Mouse (Mus musculus) 3134 (cell line): ENCODE data around the gene Myef2.
A peak's percentile ranks its signal among the peaks of the same experiment; 100 is the strongest.
"Not testable (repeated sequence)": the region's sequence is repeated elsewhere in the genome, so short reads cannot be mapped to it uniquely, and the experiment has no call there.

Source experiments
- DNase-seq: peaks from one replicate; pipeline ENCODE4 v3.0.0-alpha.2; 2011; ENCODE audit warnings: low spot score; ENCODE audit not compliant: insufficient read length; ENCODE audit errors: extremely low read depth

Gene Myef2

DNA sequence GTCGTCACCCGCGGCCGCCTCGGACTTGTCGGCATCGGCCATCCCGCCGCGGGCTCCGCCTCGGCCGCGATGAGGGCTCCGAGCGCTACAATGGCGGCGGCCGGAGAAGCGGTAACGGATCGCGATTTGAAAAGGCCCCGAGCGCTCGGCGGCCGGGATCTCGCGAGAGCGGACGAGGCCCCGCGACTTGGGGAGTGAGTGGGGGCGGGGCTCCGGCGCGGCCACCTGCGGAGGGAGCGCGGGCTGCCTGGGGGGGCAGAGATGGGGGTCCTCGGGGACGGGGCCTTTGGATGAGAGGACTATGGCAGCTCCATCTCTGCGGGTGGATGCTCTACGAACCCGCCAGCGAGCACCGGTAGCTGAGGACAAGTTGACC, at the start of gene Myef2:
Gene Myef2 (minus strand): TSS at position 185 of the 376 bp plus-strand sequence.
- DNase-seq: peak; percentile 85

GRCm38 (mm10) chr2:125162012-125162470, 38.6 kb upstream of the Myef2 start:
- DNase-seq: no peak

GRCm38 (mm10) chr2:125155504-125155903, 32.0 kb upstream of the Myef2 start:
- DNase-seq: no peak

- no peak for DNase-seq
These were observed 30.8 kb upstream of the Myef2 start for GRCm38 (mm10) chr2:125154294-125154693.

DNA sequence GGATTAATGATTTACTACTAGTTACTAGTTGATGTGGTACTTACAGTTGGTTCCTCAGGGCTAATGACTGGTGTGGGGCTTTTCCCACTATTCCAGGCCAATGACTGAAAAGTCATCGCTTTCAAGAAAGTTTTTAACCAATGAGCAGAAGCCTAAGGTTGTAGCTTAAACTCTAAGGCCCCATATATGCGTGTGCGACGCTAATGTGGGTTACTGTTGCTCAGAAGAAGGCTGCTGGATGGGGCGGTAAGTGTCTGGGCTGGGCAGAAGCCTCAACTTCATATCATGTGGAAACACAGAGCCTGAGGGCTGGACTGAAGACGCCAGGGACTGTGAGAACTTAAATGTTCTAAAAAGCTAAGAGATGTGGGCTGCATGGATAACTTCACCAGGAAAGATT, 28.9 kb upstream of the Myef2 start, which contains the start of gene Slc12a1:
Gene Slc12a1 (plus strand): TSS at position 118 of the 400 bp plus-strand sequence.
- no peak for DNase-seq

DNA sequence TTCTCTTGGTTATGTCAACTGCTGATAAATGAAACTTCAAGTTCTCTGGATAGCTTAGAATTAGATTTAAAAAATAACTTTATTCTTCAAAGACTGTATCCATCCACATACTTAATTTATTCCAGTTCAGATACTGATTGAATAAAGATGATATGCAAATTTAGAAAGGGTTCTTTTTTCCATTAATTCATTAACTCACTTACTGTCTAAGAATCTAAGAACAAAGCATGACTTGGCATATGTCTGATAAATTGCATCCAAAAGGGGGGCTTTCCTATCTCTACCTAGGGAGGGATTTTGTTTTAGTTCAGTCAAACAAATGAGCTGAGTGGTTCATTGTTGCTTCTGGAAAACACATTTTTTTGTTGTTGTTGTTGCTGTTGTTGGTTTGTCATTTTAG, 18.9 kb upstream of the Myef2 start:
- no peak for DNase-seq

DNA sequence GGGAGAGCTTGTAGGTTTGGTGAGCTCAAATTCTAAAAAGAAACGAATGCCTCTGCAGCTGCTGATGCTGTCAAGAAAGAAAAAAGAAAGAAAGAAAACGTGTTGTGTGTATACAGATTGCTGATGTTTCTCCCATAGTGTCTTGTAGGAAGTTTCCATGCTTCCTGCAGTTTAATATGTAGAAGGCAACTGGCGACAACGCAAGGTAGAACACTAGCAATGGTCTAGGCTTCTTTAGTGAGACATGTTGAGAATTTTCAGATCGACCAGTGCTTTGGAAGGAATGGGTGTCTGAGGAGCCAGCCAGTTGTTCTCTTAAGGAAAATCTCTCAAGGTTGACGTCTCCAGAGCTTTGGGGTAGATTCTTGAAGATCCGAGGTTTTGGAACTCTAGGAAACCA, 13.4 kb upstream of the Myef2 start:
- no peak for DNase-seq

- DNase-seq: peak; percentile 20
These were observed 12.7 kb upstream of the Myef2 start, which contains the start of gene Ctxn2 for GRCm38 (mm10) chr2:125135903-125136811. Ctxn2 (plus strand) TSS chr2:125136692.

GRCm38 (mm10) chr2:125134113-125134512, 10.7 kb upstream of the Myef2 start:
- DNase-seq: no peak

GRCm38 (mm10) chr2:125126792-125127191, 3.3 kb upstream of the Myef2 start:
- DNase-seq: no peak

DNA sequence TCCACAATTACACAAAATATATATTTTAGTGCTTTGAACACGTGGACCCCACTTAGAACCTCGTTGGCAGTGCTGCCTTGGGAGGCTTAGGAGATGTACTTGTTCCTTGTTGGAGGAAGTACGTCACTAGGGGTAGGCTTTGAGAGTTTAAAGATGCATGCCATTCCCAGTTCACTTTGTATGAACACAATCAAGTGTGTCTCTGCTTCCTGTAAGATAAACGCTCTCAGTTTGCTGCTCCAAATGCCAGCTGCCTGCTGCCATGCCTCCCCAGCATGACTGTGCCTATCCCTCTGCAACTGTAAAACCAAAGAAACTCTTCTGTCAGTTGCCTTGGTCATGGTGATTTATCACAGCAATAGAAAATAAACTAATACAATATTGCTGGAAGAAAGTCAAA, 2.4 kb upstream of the Myef2 start:
- DNase-seq: no peak

- DNase-seq: peak; percentile 68
These were observed 611 bp downstream of the Myef2 start for GRCm38 (mm10) chr2:125122624-125123476.

GRCm38 (mm10) chr2:125122288-125122623, 1.2 kb downstream of the Myef2 start:
- DNase-seq: no peak

- DNase-seq: no peak
These were observed 3.9 kb downstream of the Myef2 start for GRCm38 (mm10) chr2:125119381-125120110.

DNA sequence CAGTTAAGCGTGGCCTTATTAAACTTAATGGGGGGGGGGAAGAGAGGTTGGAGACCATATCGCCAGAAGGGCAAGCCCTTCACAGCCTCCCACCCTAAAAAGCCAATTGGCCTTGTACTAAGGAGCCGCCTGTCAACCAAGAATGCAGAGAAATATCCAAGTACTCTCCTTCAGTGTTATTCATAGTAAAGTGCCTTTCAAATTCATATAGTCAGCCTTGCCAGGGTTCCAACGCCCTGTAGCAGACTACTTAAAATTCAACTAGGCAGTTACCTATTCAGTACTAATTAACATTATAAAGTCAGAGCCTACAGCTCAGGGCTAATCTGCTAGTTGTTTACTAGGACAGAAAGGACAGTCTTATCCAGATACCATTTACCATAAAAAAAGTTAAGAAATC, 16.9 kb downstream of the Myef2 start:
- DNase-seq: not testable (repeated sequence)

DNA sequence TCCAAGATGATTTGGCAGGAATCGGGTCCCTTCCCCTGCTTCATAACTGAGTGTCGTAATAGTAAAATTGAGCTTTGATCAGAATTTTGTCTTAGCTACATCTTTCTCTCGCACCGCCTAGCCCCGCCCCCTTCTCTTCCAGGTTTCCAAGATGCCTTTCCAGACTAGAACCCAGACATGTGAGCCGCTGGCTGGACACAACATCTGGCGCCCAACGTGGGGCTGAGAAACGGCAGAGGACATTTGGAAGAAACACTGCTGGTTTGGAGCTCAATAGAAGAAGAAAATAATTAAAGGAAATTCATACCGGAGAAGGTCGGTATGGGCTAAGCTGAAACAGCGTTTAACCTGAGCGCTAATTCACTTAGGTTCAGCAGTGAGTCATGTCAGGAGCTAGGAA, 19.0 kb downstream of the Myef2 start:
- DNase-seq: not testable (repeated sequence)

DNA sequence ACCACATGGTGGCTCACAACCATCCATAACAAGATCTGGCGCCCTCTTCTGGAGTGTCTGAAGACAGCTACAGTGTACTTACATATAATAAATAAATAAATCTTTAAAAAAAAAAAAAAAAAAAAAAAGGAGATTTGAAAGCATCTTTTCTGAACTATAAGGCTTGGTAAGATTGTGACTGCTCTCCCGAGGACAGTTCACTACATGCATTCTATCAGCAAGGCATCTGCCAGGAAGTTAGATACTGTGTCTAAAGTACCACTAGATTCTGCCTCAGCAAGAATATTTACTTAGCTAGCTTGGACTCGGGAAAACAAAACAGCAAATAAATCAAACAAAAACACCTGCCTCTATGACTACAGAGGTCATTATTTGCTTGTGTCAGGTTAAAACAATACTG, 31.3 kb downstream of the Myef2 start:
- not testable (repeated sequence) for DNase-seq

DNA sequence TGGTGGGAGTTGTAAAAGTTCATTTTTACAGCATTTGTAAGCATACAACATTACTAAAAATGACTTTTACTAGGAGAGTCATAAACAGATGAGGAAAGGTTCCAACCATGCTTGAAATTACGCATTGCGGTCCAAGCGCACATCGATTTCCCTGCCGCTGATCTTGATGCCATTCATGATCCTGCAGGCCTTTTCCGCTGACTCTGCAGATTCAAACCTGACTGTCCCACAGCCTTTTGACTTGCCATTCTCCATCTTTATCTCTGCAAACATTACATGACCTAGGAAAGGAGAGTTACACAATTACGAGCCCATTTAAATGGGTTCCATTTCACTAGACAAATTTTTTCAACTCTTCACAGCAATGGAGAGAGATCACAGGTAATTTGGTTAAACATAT, 34.7 kb downstream of the Myef2 start:
- DNase-seq: no peak

GRCm38 (mm10) chr2:125083879-125084278, 39.6 kb downstream of the Myef2 start:
- DNase-seq: no peak

DNA sequence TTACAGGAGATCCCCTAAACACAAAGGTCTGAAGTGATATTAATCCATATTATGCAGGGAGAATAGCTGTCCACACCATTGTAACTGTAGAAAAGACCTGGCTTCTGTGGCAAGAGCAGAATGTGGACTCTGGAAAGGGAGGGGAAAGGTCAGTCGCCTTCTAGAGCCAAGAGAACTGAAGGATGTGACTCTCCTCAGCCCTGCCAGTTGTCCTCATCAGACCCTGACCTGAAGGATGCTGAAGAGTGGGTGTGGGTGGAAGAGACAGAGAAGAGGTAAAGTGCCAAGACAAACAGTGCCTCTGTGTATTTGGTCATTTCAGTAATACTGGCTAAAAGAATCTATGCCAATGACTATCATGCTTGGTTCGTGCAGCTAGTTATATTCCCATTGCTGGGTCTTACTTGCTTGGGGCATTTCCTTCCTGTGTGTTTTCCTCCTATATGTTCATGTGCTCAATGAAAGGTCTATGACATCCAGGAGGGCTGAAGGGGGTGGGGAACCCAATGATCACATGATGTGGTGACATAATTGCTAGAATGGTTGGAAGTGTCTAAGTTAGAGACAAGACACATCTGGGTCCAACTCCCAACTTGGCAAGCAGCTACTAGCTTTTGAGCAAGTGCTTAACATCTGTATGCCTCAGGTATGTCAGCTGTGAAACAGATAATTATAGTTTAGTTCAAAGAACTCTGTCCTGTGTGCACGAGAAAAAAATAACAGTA, 50.2 kb downstream of the Myef2 start:
- no peak for DNase-seq
